Mouse (Mus musculus): ENCODE results near the gene Cdh3. TPM values are rescaled to one million over a fixed set of nuclear protein-coding genes. Genes with fewer than 3 reads are reported as not detected.

Cdh3 gene
- total and polyA plus RNA-seq, 3 experiments = not detected

DNA sequence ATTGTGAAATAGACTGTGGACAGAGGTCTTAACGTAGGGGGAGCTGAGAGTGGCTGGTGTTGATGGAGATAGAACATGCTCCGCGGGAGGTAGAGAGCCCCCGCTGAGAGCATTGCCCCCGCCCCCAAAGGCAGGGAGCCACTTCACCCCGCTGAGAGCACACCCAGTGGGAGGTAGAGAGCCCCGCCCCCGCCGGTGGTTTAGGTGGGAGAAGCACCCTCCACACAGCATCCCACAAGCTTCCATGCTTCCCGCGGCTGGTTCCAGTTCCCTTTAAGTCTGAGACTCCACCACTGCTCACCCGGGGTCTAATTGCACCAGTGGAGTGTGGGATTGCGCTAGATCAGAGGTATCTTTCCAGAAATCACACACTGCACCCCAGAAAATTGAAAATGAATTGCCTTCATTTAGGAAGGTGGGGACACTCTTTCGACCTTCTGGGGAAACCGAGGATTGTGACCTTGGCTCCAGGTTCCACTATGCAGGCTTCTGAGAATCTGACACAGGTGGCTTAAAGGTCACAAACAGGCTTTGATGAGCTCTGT is 96.0 kb downstream of the Cdh3 start:
- H3K27me3 ChIP-seq (ENCODE audit: control insufficient read depth in 1 of 2, insufficient read depth in 2 of 2, low read length in 2 of 2) = peaks cover 4 to 8% of the 10 kb centered on the region in 2 experiments
- no peak for DNase-seq (ENCODE audit: low read depth, low spot score)

More for the DNA sequence above, 96.0 kb downstream of the Cdh3 start:
- H3K4me1 ChIP-seq (ENCODE audit: control insufficient read depth in 1 of 2, insufficient read depth in 2 of 2, low read length in 2 of 2) = no peaks in the 10 kb centered on the region
- no peaks in the 10 kb centered on the region for H3K79me2 ChIP-seq (ENCODE audit: control insufficient read depth, insufficient read depth, low read length, poor library complexity)
- no peaks in the 10 kb centered on the region for H3K9me3 ChIP-seq (replicated peaks; ENCODE audit: insufficient read depth, low read length)
- no peak for TF ChIP-seq RAD21 (IDR thresholded peaks at IDR 0.05; ENCODE audit: low read depth, low read length)
- no peak for TF ChIP-seq USF2 (IDR thresholded peaks at IDR 0.05; ENCODE audit: borderline replicate concordance in 1 of 2, insufficient read depth in 1 of 2, low read depth in 1 of 2, low read length in 2 of 2)
- TF ChIP-seq CHD2 (IDR thresholded peaks at IDR 0.05; ENCODE audit: low read length) = no peak
- H3K4me3 ChIP-seq (ENCODE audit: control insufficient read depth in 1 of 2, insufficient read depth in 1 of 2, low read depth in 2 of 2, low read length in 2 of 2) = no peak overlapping the region
- no peak overlapping the region for H3K27ac ChIP-seq (ENCODE audit: control insufficient read depth, low read depth, low read length)
- no peaks in the 10 kb centered on the region for H3K36me3 ChIP-seq (ENCODE audit: control insufficient read depth in 1 of 2, insufficient read depth in 2 of 2, low read length in 2 of 2)
- H3K9ac ChIP-seq (ENCODE audit: control insufficient read depth, low read depth, low read length, poor library complexity, severe bottlenecking) = no peak overlapping the region

Other genes with a start within 250 kb of the Cdh3 start
- 0.04 and 0.07 TPM in 2 replicates for gene Smpd3, start 172.9 kb upstream of the Cdh3 start, total RNA-seq (2012; rRNA removed)
- under 1 TPM in 1 of 2 experiments, not detected in 1; 0.08 TPM for gene Smpd3, start 172.9 kb upstream of the Cdh3 start, polyA plus RNA-seq (2012; ENCODE audit: insufficient read depth in 1 of 2, insufficient read length in 2 of 2, low read depth in 1 of 2, low replicate concordance in 2 of 2, missing spikeins in 1 of 2)
- gene Zfp90, start 95.6 kb upstream of the Cdh3 start, total RNA-seq (2012; rRNA removed) = 2.5 and 2.6 TPM in 2 replicates
- gene Zfp90, start 95.6 kb upstream of the Cdh3 start, polyA plus RNA-seq (2012; ENCODE audit: insufficient read depth in 1 of 2, insufficient read length in 2 of 2, low read depth in 1 of 2, low replicate concordance in 2 of 2, missing spikeins in 1 of 2) = 1 to 10 TPM in 1 of 2 experiments, not detected in 1; 3.9 TPM
- gene 6030452D12Rik, start 10.4 kb upstream of the Cdh3 start, total RNA-seq (2012; rRNA removed) = not detected in 2 replicates
- not detected for gene 6030452D12Rik, start 10.4 kb upstream of the Cdh3 start, polyA plus RNA-seq (2012; ENCODE audit: insufficient read depth in 1 of 2, insufficient read length in 2 of 2, low read depth in 1 of 2, low replicate concordance in 2 of 2, missing spikeins in 1 of 2)
- gene Gm10073, start 62.6 kb downstream of the Cdh3 start, total RNA-seq (2012; rRNA removed) = 79.9 and 188 TPM in 2 replicates
- 10 to 100 TPM in 1 of 2 experiments, not detected in 1; 71.2 TPM for gene Gm10073, start 62.6 kb downstream of the Cdh3 start, polyA plus RNA-seq (2012; ENCODE audit: insufficient read depth in 1 of 2, insufficient read length in 2 of 2, low read depth in 1 of 2, low replicate concordance in 2 of 2, missing spikeins in 1 of 2)
- not detected in 2 replicates for gene Cdh1, start 92.5 kb downstream of the Cdh3 start, total RNA-seq (2012; rRNA removed)
- not detected for gene Cdh1, start 92.5 kb downstream of the Cdh3 start, polyA plus RNA-seq (2012; ENCODE audit: insufficient read depth in 1 of 2, insufficient read length in 2 of 2, low read depth in 1 of 2, low replicate concordance in 2 of 2, missing spikeins in 1 of 2)
- gene Tango6, start 172.2 kb downstream of the Cdh3 start, total RNA-seq (2012; rRNA removed) = 3.0 and 3.3 TPM in 2 replicates
- 1 to 10 TPM in 1 of 2 experiments, not detected in 1; 6.1 TPM for gene Tango6, start 172.2 kb downstream of the Cdh3 start, polyA plus RNA-seq (2012; ENCODE audit: insufficient read depth in 1 of 2, insufficient read length in 2 of 2, low read depth in 1 of 2, low replicate concordance in 2 of 2, missing spikeins in 1 of 2)

Measured in MEL (cell line).